Mouse (Mus musculus): ENCODE data around the gene Aldh1l1.
A peak's percentile ranks its signal among the peaks of the same experiment; 100 is the strongest.

Gene Aldh1l1

GRCm38 (mm10) chr6:90588113-90588512 lies 101.9 kb downstream of the Aldh1l1 start:
- no peak for DNase-seq (ENCODE audit: low read depth, low spot score)

DNA sequence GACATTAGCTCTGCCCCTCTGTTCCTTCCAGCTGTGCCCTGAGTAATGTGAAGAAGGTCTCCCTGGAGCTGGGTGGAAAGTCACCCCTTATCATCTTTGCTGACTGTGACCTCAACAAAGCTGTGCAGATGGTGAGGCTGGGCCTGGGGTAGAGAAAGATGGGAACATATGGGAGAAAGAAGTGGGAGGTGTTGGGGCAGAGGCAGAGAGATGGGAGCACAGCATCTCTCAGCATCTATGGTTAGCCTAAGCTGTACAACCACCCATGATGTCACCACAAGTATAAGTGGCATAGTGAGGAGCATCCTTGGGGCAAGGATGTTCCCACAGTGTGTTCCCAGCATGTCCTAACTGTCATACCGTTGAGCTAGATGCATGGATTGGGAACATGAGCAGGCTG lies 104.5 kb downstream of the Aldh1l1 start:
- DNase-seq (ENCODE audit: low read depth, low spot score), result no peak

GRCm38 (mm10) chr6:90594972-90595371 lies 108.7 kb downstream of the Aldh1l1 start:
- DNase-seq (ENCODE audit: low read depth, low spot score), result no peak

GRCm38 (mm10) chr6:90597060-90597459 lies 110.8 kb downstream of the Aldh1l1 start:
- no peak for DNase-seq (ENCODE audit: low read depth, low spot score)

GRCm38 (mm10) chr6:90597592-90597991 lies 111.4 kb downstream of the Aldh1l1 start:
- peak; percentile 20 for DNase-seq (ENCODE audit: low read depth, low spot score)

GRCm38 (mm10) chr6:90598197-90598596 lies 112.0 kb downstream of the Aldh1l1 start:
- no peak for DNase-seq (ENCODE audit: low read depth, low spot score)

DNA sequence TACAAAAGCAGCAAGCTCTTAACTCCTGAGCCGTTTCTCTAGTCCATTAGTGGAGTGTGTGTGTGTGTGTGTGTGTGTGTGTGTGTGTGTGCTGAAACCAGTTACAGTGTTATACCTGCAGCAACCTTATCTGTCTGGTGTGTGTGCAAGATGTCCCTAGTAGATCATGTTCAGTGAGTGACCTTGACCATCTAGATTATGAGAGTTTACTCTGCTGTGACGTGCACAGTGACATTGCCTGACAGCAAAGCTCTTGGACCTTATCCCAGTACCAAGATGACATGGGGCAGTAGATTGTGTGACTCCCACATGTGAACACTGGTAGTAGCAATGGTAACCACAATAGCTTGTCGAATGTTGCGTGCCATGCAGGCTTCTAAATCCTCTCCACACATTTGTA lies 114.1 kb downstream of the Aldh1l1 start:
- no peak for DNase-seq (ENCODE audit: low read depth, low spot score)

DNA sequence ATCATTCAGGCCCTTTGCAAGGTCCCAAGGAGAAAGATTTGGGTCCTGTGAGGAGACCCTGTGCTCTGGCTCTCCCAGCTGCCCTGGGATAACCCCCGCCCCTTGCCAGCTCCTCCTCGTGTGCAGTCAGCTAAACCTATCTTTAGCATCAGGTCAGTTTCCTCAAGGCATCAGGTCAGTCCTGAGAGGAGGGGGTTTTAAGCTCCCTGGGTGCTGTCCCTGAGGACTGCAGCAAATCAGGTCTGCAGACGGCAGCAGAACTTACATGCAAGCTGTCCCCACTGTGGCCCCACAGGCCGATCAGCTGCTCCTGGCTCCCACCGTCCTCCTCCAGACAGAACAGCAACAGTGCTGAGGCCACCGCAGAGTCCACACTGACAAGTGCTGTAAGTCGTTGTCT lies 115.5 kb downstream of the Aldh1l1 start:
- no peak for DNase-seq (ENCODE audit: low read depth, low spot score)

DNA sequence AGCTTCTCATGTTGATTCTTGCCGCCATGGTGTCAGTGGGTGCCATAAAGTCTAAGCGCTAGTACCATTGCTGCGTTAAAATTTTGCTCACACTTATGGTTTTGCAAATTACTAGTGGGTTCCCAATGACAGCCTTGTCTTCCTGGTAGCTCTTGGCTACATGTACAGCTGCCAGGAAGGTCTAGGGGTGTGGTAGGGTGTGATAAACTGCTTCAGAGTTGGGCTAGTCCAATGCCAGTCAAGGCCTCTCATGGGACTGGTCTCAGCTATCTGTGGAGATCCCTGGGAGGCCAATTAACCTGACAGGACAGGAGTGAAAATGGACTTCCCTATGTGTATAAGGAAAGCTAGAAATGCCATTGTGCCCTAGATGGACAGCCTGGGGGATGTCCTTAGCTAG lies 116.1 kb downstream of the Aldh1l1 start:
- no peak for DNase-seq (ENCODE audit: low read depth, low spot score)

DNA sequence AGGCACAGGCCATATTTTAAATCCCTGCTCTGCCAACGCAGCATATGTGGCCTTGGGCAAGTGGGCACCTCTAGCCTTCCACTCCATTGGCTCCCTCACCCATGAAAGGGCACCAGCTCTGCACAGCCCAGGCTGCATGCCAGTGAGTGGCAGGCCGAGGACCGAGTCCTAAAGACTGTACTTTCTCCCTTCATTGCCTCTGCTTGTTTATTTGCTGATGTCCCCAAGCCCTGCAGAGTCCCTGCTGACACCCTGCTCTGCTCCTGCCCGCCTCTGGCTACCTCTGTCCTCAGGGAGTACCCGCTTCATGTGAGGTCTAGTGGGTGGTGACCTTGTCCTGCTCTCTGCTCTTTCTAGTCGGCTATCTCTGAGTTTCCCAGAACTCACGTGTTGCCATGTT lies 116.9 kb downstream of the Aldh1l1 start:
- no peak for DNase-seq (ENCODE audit: low read depth, low spot score)

GRCm38 (mm10) chr6:90604130-90604529 lies 117.9 kb downstream of the Aldh1l1 start:
- DNase-seq (ENCODE audit: low read depth, low spot score), result no peak

DNA sequence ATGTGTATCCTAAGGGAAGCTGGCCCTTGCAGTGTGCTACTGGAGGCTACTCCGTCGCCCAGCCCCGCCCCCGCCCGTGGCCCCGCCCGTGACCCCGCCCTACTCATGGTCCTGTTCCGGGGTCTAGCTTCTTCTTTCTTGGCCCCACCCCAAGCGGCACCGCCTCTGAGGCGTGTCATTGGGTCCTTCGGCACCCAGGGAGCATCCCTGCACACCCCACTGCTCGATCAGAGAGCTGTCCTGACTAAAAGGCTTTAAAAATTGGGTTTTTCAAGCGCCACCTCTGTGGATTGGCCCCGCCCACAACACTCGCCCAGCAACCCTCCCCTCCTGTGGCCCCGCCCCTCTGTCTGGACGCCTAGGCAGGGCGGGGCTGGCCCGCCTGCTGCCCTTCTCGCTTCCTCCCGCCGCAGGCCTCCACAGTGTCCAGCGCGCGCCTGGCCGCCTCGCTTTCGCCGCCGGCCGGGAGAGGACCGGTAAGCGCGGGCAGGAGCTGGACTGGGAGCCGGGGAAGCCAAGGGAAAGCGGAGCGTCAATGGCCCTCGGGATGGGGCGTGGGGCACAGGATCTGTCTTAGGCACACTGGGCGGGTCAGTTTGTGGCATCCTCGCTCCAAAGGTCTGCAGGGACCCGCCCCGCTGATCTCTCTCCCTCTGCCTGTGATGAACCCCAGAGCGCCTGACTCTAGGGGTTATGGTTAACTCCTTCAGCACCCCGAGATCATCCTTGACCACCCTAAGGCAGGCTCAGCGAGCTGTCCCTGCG lies 118.5 kb downstream of the Aldh1l1 start, which contains the start of gene Slc41a3:
Gene Slc41a3, plus strand, starts transcription at position 193 of the 765 bp plus-strand sequence.
- peak; percentile 39 for DNase-seq (ENCODE audit: low read depth, low spot score)

DNA sequence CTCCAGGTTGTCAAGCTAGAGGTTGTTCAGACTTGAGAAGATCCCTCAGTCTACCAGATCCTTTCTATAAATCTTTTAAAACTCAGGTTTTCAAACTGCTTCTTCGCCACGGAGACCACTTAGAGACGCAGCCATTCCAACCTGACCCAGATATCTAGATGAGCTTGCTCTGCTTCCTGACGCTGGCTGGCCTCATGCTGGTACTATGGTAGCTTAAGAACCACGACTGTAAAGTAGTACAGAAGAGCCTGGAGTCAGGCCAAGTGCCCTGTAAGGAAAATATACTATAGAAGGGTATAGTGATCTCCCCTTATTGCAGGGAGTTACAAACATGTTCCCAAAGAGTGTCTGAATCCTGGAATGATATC lies 119.1 kb downstream of the Aldh1l1 start:
- no peak for DNase-seq (ENCODE audit: low read depth, low spot score)

GRCm38 (mm10) chr6:90606538-90606937 lies 120.3 kb downstream of the Aldh1l1 start:
- DNase-seq (ENCODE audit: low read depth, low spot score), result peak; percentile 16

GRCm38 (mm10) chr6:90607196-90607595 lies 121.0 kb downstream of the Aldh1l1 start:
- no peak for DNase-seq (ENCODE audit: low read depth, low spot score)

GRCm38 (mm10) chr6:90608186-90608585 lies 122.0 kb downstream of the Aldh1l1 start:
- DNase-seq (ENCODE audit: low read depth, low spot score), result no peak

DNA sequence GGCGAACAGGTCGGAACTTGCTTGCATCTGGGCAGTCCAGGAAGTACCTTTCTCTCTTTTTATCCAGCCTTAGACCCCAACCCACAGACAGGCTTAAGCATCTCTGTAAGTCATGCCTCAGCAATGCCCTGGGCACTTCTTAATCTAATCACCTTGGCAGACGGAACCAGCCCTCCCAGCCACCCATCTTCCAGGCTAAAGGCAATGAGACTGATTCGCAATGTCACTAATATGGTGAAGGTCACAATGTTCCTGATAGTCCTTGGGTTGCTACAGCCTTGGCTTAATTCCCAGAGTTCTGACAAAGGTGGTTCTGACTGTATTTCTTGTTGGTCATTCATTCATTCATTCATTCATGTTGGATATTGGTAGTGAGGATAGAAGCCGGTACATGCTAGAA lies 124.0 kb downstream of the Aldh1l1 start:
- no peak for DNase-seq (ENCODE audit: low read depth, low spot score)

- DNase-seq (ENCODE audit: low read depth, low spot score), result no peak
These were observed 127.0 kb downstream of the Aldh1l1 start for GRCm38 (mm10) chr6:90613277-90613676.

DNA sequence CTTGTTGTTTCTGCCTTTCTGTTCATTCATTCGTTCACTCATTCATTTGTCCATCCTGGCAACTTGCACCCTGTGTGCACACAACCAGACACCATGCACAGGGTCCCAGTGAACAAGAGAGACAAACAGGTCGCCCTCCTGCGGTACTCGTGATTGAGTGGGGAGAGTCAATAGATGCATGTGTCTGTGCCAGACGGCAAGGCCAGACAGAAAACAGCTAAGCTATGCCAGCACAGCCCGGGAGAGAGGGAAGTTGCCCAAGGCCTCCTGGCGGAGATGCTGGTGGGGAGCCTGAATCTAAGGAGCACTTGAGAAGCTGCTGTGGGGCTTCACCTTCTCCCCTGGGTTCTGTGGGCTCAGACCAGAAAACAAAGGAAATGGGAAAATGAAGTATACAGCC lies 129.1 kb downstream of the Aldh1l1 start:
- no peak for DNase-seq (ENCODE audit: low read depth, low spot score)

- no peak for DNase-seq (ENCODE audit: low read depth, low spot score)
These were observed 129.8 kb downstream of the Aldh1l1 start for GRCm38 (mm10) chr6:90615991-90616390.

GRCm38 (mm10) chr6:90616481-90616880 lies 130.3 kb downstream of the Aldh1l1 start:
- no peak for DNase-seq (ENCODE audit: low read depth, low spot score)

GRCm38 (mm10) chr6:90618274-90618673 lies 132.0 kb downstream of the Aldh1l1 start:
- DNase-seq (ENCODE audit: low read depth, low spot score), result no peak

- no peak for DNase-seq (ENCODE audit: low read depth, low spot score)
These were observed 132.8 kb downstream of the Aldh1l1 start for GRCm38 (mm10) chr6:90618821-90619636.
